Mouse (Mus musculus) testis, adult 2 months (tissue): Measurements from ENCODE around the gene Ccdc71. TPM values are rescaled to one million over a fixed set of nuclear protein-coding genes. Genes with fewer than 3 reads are reported as not detected.

Experiments used
- H3K27ac ChIP-seq: fragments of 200-500 bp; 2 replicates; pipeline ENCODE4 v1.5.1; 2012; ENCODE audit warnings: low read depth, low read length; ENCODE audit not compliant: control insufficient read depth, insufficient read depth
- H3K27me3 ChIP-seq: fragments of 200-500 bp; 2 replicates; pipeline ENCODE4 v1.6.1; 2012; ENCODE audit warnings: mild to moderate bottlenecking, low read length, moderate library complexity; ENCODE audit not compliant: control insufficient read depth, insufficient read depth
- H3K36me3 ChIP-seq: fragments of 200-500 bp; 2 replicates; pipeline ENCODE4 v1.6.1; 2012; ENCODE audit warnings: mild to moderate bottlenecking, low read length; ENCODE audit not compliant: control insufficient read depth, insufficient read depth
- H3K4me1 ChIP-seq: fragments of 200-500 bp; 2 replicates; pipeline ENCODE4 v1.6.1; 2012; ENCODE audit warnings: low read length; ENCODE audit not compliant: control insufficient read depth, insufficient read depth
- H3K4me3 ChIP-seq: fragments of 200-500 bp; 2 replicates; pipeline ENCODE4 v1.5.1; 2012; ENCODE audit warnings: low read depth, mild to moderate bottlenecking, low read length, moderate library complexity, mixed read lengths; ENCODE audit not compliant: control insufficient read depth
- CTCF ChIP-seq: fragments of 200-500 bp; IDR thresholded peaks from 2 replicates; pipeline ENCODE4 v1.5.1; 2012; ENCODE audit warnings: low read depth, mild to moderate bottlenecking, inconsistent platforms, low read length, moderate library complexity; ENCODE audit not compliant: control insufficient read depth, insufficient read depth, insufficient replicate concordance
- POLR2A ChIP-seq: fragments of 200-500 bp; IDR thresholded peaks from 2 replicates; pipeline ENCODE4 v1.6.1; 2012; ENCODE audit warnings: low read depth, mild to moderate bottlenecking, inconsistent platforms, low read length, moderate library complexity; ENCODE audit not compliant: control insufficient read depth
- polyA plus RNA-seq: library from polyadenylated mRNA; depleted of rRNA; stranded (reverse); fragments of >200 nt; gene quantifications from 2 replicates; pipeline ENCODE4 v1.2.3, GENCODE M21; 2012

The Ccdc71 gene
- polyA plus RNA-seq, 1 experiment, result 19.4 TPM

DNA sequence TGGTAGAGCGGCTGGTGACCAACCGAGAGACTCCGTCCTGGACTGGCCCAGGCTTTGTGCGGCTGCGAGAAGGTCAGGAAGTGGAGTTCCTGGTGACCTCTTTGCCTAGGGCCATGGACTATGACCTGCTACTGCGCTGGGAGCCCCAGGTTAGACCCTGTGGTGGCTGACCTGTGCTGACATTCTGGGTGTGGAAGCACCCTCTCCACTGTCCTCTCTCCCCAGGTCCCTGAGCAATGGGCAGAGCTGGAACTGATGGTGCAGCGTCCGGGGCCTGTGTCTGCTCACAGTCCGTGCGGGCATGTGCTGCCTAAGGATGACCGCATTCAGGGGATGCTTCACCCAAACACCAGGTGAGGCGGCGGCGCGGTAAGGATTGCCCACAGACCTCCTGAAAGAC is 23.7 kb downstream of the Ccdc71 start:
- TF ChIP-seq CTCF (no peak), POLR2A (no peak)
- peaks cover 12% of the 10 kb centered on the region for H3K4me1 ChIP-seq
- no peak overlapping the region for H3K4me3 ChIP-seq
- no peak overlapping the region for H3K27ac ChIP-seq
- H3K27me3 ChIP-seq, result no peaks in the 10 kb centered on the region
- H3K36me3 ChIP-seq, result no peaks in the 10 kb centered on the region

DNA sequence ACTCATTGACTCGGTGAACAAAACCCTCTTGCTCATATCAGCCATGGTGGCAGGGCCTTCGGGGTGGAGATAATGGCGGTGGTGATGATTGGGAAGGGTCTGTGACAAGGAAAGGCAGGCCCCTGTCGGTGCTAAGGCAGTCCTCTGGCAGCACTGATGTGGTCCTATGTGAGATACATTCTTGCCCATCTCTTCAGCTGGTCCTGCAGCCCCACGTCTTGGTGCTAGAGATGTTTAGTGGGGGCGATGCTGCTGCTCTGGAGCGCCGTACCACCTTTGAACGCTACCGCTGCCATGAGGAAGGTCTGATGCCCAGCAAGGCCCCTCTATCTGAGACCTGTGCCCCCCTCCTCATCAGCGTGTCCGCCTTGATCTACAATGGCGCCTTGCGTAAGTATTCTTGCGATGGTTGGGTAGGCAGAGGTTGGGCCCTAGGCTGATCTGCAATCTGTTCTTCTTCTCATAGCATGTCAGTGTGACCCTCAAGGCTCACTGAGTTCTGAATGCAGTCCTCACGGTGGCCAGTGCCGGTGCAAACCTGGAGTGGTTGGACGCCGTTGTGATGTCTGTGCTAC is 25.1 kb downstream of the Ccdc71 start:
- no peaks in the 10 kb centered on the region for H3K27me3 ChIP-seq
- TF ChIP-seq CTCF, result no peak
- TF ChIP-seq POLR2A, result no peak
- no peaks in the 10 kb centered on the region for H3K36me3 ChIP-seq
- H3K27ac ChIP-seq, result no peak overlapping the region
- H3K4me3 ChIP-seq, result no peak overlapping the region
- peaks cover 7% of the 10 kb centered on the region for H3K4me1 ChIP-seq

DNA sequence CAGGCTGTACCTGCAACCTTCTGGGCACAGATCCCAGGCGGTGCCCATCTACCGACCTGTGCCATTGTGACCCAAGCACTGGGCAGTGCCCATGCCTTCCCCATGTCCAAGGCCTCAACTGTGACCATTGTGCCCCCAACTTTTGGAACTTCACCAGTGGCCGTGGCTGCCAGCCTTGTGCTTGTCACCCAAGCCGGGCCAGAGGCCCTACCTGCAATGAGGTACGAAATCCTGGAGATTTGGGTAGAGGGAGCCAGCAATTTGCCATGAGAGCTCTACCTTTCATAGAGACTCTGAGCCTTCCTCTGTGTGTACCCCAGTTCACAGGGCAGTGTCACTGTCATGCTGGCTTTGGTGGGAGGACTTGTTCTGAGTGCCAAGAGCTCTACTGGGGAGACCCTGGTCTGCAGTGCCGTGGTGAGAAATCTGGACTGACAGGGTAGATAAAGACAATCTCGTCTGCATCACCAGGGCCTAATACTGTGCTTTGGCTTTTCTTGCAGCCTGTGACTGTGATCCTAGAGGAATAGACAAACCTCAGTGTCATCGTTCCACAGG is 26.7 kb downstream of the Ccdc71 start:
- H3K27me3 ChIP-seq, result no peaks in the 10 kb centered on the region
- no peak overlapping the region for H3K4me3 ChIP-seq
- H3K27ac ChIP-seq, result no peak overlapping the region
- TF ChIP-seq POLR2A (no peak), CTCF (no peak)
- H3K4me1 ChIP-seq, result peaks cover 9% of the 10 kb centered on the region
- H3K36me3 ChIP-seq, result no peaks in the 10 kb centered on the region

DNA sequence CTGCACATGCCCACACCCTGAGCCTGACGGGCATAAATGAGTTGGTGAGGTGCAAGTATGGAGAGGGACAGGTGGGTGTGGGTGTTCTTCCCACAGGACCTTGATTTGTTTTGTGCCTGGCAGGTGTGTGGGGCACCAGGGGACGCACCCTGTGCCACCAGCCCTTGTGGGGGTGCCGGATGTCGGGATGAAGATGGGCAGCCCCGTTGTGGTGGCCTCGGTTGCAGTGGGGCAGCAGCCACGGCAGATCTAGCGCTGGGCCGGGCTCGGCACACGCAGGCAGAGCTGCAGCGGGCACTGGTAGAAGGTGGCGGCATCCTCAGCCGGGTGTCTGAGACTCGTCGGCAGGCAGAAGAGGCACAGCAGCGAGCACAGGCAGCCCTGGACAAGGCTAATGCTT is 28.1 kb downstream of the Ccdc71 start:
- Histone ChIP-seq H3K4me1 (peaks cover 16% of the 10 kb centered on the region), H3K36me3 (peaks cover under 1% of the 10 kb centered on the region; the same call in 1 of the 2 replicates), H3K27me3 (no peaks in the 10 kb centered on the region), H3K27ac (no peak overlapping the region), H3K4me3 (no peak overlapping the region)
- TF ChIP-seq CTCF (no peak), POLR2A (no peak)

DNA sequence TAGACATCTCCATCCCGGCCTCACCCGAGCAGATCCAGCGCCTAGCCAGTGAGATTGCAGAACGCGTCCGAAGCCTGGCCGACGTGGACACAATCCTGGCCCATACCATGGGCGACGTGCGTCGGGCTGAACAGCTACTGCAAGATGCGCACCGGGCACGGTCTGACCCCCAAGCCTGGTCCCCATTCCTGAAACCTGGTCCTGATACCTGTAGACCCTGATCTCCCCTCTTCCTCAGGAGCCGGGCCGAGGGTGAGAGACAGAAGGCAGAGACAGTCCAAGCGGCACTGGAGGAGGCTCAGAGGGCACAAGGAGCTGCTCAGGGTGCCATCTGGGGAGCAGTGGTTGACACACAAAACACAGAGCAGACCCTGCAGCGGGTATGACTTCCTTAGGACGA is 28.9 kb downstream of the Ccdc71 start:
- Histone ChIP-seq H3K27ac (no peak overlapping the region), H3K4me3 (no peak overlapping the region), H3K4me1 (peaks cover 16% of the 10 kb centered on the region), H3K36me3 (peaks cover 4% of the 10 kb centered on the region), H3K27me3 (no peaks in the 10 kb centered on the region)
- TF ChIP-seq CTCF (no peak), POLR2A (no peak)

DNA sequence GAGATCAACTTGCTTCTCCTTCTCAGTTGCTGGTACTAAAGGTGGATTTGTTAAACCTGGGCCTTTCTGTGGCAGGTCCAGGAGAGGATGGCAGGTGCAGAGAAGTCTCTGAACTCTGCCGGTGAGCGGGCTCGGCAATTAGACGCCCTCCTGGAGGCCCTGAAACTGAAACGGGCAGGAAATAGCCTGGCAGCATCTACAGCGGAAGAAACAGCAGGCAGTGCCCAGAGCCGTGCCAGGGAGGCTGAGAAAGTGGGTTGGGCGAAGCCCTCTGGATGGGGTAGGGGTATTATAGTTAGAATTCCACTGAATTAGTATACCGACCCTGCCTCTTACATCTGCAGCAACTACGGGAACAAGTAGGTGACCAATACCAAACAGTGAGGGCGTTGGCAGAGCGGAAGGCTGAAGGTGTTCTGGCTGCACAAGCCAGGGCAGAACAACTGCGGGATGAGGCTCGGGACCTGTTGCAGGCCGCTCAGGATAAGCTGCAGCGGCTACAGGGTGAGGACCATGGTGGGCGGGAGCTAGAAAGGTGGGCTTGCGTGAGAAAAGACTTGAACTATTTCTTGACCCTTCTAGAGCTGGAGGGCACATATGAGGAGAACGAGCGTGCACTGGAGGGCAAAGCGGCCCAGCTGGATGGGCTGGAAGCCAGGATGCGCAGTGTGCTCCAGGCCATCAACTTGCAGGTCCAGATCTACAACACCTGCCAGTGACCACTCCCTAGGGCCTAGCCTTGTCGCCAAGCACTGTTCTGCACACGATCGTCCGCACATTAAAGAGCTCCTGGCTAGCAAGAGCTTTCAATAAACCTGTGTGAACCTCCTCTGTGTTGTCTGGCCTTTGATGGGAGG is 29.6 kb downstream of the Ccdc71 start:
- H3K27ac ChIP-seq, result peak overlapping the region; percentile 69
- no peaks in the 10 kb centered on the region for H3K27me3 ChIP-seq
- H3K4me3 ChIP-seq, result peak overlapping the region; percentile 97
- H3K4me1 ChIP-seq, result peaks cover 16% of the 10 kb centered on the region
- H3K36me3 ChIP-seq, result peaks cover 4% of the 10 kb centered on the region
- TF ChIP-seq POLR2A, result peak; percentile 2; the same call in 1 of the 2 replicates
- TF ChIP-seq CTCF, result no peak

DNA sequence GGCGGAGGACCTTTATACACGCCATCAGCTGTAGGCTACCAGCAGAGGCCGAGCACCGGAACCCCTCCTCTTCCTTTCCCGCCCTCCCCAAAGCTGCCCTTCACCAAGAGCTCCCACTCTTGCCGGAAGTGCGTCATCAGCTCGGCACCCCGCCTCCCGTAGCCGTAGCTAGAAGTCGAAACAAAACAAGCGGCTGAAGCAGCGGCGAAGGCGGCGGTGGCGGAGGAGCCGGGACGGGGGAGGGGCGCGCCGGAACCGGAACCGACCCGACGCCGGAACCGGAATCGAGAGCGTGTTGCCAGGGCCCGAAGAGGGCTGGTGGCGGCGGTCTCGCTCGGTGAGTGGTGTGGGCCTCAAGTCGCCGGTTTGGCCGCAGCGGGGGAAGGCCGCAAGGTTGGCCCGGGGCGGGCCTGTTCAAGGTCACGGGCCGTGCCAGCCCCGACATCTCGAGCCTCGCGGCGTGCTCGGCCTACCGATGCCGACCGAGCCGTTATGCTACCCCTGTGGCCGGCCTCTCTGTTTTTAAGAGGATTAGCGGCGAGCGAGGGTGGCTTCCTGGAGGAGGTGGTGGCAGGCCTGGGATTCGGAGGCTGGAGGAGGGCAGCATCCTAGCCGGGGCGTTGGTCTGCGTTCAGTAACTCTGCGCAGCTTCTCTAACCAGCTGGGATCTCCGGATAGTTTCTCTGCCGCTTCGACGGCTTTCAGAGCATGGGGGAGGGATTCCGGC is 30.4 kb downstream of the Ccdc71 start, which contains the start of gene Usp19:
Gene Usp19, plus strand, starts transcription at position 44 of the 727 bp plus-strand sequence.
- Histone ChIP-seq H3K4me3 (peak within 1 kb of the TSS; percentile 97), H3K4me1 (peaks cover 16% of the 10 kb centered on the region), H3K36me3 (peaks cover 4% of the 10 kb centered on the region), H3K27ac (peak within 1 kb of the TSS; percentile 95), H3K27me3 (no peaks in the 10 kb centered on the region)
- TF ChIP-seq CTCF, result no peak
- peak; percentile 41 for TF ChIP-seq POLR2A
